Mouse (Mus musculus): ENCODE measurements around the gene Syt12. TPM values are rescaled to one million over a fixed set of nuclear protein-coding genes. Genes with fewer than 3 reads are reported as not detected.
A peak's percentile ranks its signal among the peaks of the same experiment; 100 is the strongest.

Syt12 gene
- polyA plus RNA-seq, 1 experiment from 2014 or later = 0.19 TPM

GRCm38 (mm10) chr19:4480041-4480440 is 2.8 kb upstream of the Syt12 start:
- no peaks in the 10 kb centered on the region for H3K9me3 ChIP-seq (ENCODE audit: low read length)
- H3K27ac ChIP-seq (ENCODE audit: low read depth) = no peak overlapping the region
- H3K4me3 ChIP-seq (ENCODE audit: low read depth, low read length) = no peak overlapping the region
- no peak for DNase-seq
- no peak for ATAC-seq
- H3K4me1 ChIP-seq (ENCODE audit: insufficient read depth) = peaks cover 11% of the 10 kb centered on the region
- TF ChIP-seq EP300 (IDR thresholded peaks at IDR 0.05; ENCODE audit: low read depth) = no peak
- no peak for TF ChIP-seq CTCF (IDR thresholded peaks at IDR 0.05; ENCODE audit: low read depth)
- no peaks in the 10 kb centered on the region for H3K36me3 ChIP-seq (replicated peaks; ENCODE audit: insufficient read depth, low read length)
- H3K4me2 ChIP-seq (ENCODE audit: low read depth, low read length) = no peak overlapping the region
- H3K9ac ChIP-seq (replicated peaks) = no peak overlapping the region
- WGBS (ENCODE audit: insufficient replicate concordance) = 87% methylated on average over 2 of the region's 2 CpGs
- peaks cover 28% of the 10 kb centered on the region for H3K27me3 ChIP-seq (ENCODE audit: insufficient read depth, low read length)

- H3K36me3 ChIP-seq (replicated peaks; ENCODE audit: insufficient read depth, low read length) = no peaks in the 10 kb centered on the region
- H3K9me3 ChIP-seq (ENCODE audit: low read length) = no peaks in the 10 kb centered on the region
- H3K27me3 ChIP-seq (ENCODE audit: insufficient read depth, low read length) = peaks cover 28% of the 10 kb centered on the region
- peak; percentile 49 for TF ChIP-seq CTCF (IDR thresholded peaks at IDR 0.05; ENCODE audit: low read depth)
- no peak for TF ChIP-seq EP300 (IDR thresholded peaks at IDR 0.05; ENCODE audit: low read depth)
- DNase-seq (no peak), ATAC-seq (0 out of 2 replicates have a peak, but pooled peaks have one; percentile 5)
- no peak overlapping the region; the same call in 1 of the 2 replicates for H3K9ac ChIP-seq (replicated peaks)
- H3K4me1 ChIP-seq (ENCODE audit: insufficient read depth) = peaks cover 11% of the 10 kb centered on the region
- H3K4me2 ChIP-seq (ENCODE audit: low read depth, low read length) = no peak overlapping the region
- H3K27ac ChIP-seq (ENCODE audit: low read depth) = no peak overlapping the region
- 20% methylated on average over 1 of the region's 1 CpGs for WGBS (ENCODE audit: insufficient replicate concordance)
- H3K4me3 ChIP-seq (ENCODE audit: low read depth, low read length) = no peak overlapping the region
Measured at GRCm38 (mm10) chr19:4478190-4478516, 906 bp upstream of the Syt12 start.

- Histone ChIP-seq H3K9me3 (ENCODE audit: low read length) (no peaks in the 10 kb centered on the region), H3K4me3 (ENCODE audit: low read depth, low read length) (peak overlapping the region; percentile 40), H3K27ac (ENCODE audit: low read depth) (no peak overlapping the region), H3K4me1 (ENCODE audit: insufficient read depth) (peaks cover 11% of the 10 kb centered on the region), H3K4me2 (ENCODE audit: low read depth, low read length) (peak overlapping the region; percentile 75), H3K9ac (replicated peaks) (peak overlapping the region; percentile 63), H3K36me3 (replicated peaks; ENCODE audit: insufficient read depth, low read length) (no peaks in the 10 kb centered on the region), H3K27me3 (ENCODE audit: insufficient read depth, low read length) (peaks cover 30% of the 10 kb centered on the region)
- TF ChIP-seq EP300 (IDR thresholded peaks at IDR 0.05; ENCODE audit: low read depth) (no peak), CTCF (IDR thresholded peaks at IDR 0.05; ENCODE audit: low read depth) (no peak)
- WGBS (ENCODE audit: insufficient replicate concordance) = under 1% methylated on average over 64 of the region's 70 CpGs
- DNase-seq (peak; percentile 40), ATAC-seq (peak; percentile 69)
Measured at GRCm38 (mm10) chr19:4476601-4477257, 518 bp downstream of the Syt12 start.

GRCm38 (mm10) chr19:4475224-4475925 is 1.9 kb downstream of the Syt12 start:
- no peak for ATAC-seq
- H3K9me3 ChIP-seq (ENCODE audit: low read length) = no peaks in the 10 kb centered on the region
- H3K4me2 ChIP-seq (ENCODE audit: low read depth, low read length) = no peak overlapping the region
- no peak overlapping the region for H3K27ac ChIP-seq (ENCODE audit: low read depth)
- no peaks in the 10 kb centered on the region for H3K36me3 ChIP-seq (replicated peaks; ENCODE audit: insufficient read depth, low read length)
- peaks cover 30% of the 10 kb centered on the region for H3K27me3 ChIP-seq (ENCODE audit: insufficient read depth, low read length)
- H3K4me1 ChIP-seq (ENCODE audit: insufficient read depth) = peaks cover 11% of the 10 kb centered on the region
- no peak for DNase-seq
- WGBS (ENCODE audit: insufficient replicate concordance) = 70% methylated on average over 11 of the region's 11 CpGs
- TF ChIP-seq EP300 (IDR thresholded peaks at IDR 0.05; ENCODE audit: low read depth) = no peak
- TF ChIP-seq CTCF (IDR thresholded peaks at IDR 0.05; ENCODE audit: low read depth) = no peak
- no peak overlapping the region for H3K9ac ChIP-seq (replicated peaks)
- no peak overlapping the region for H3K4me3 ChIP-seq (ENCODE audit: low read depth, low read length)

- H3K36me3 ChIP-seq (replicated peaks; ENCODE audit: insufficient read depth, low read length) = no peaks in the 10 kb centered on the region
- no peak overlapping the region for H3K4me2 ChIP-seq (ENCODE audit: low read depth, low read length)
- H3K9me3 ChIP-seq (ENCODE audit: low read length) = no peaks in the 10 kb centered on the region
- no peak for DNase-seq
- no peak overlapping the region for H3K4me3 ChIP-seq (ENCODE audit: low read depth, low read length)
- no peak for ATAC-seq
- H3K27me3 ChIP-seq (ENCODE audit: insufficient read depth, low read length) = peaks cover 30% of the 10 kb centered on the region
- peaks cover 11% of the 10 kb centered on the region for H3K4me1 ChIP-seq (ENCODE audit: insufficient read depth)
- H3K27ac ChIP-seq (ENCODE audit: low read depth) = no peak overlapping the region
- no peak overlapping the region for H3K9ac ChIP-seq (replicated peaks)
- TF ChIP-seq EP300 (IDR thresholded peaks at IDR 0.05; ENCODE audit: low read depth) (no peak), CTCF (IDR thresholded peaks at IDR 0.05; ENCODE audit: low read depth) (no peak)
- 53% methylated on average over 3 of the region's 3 CpGs for WGBS (ENCODE audit: insufficient replicate concordance)
Measured at GRCm38 (mm10) chr19:4474739-4475138, 2.5 kb downstream of the Syt12 start.

- peaks cover 30% of the 10 kb centered on the region for H3K27me3 ChIP-seq (ENCODE audit: insufficient read depth, low read length)
- H3K4me2 ChIP-seq (ENCODE audit: low read depth, low read length) = no peak overlapping the region
- H3K9me3 ChIP-seq (ENCODE audit: low read length) = no peaks in the 10 kb centered on the region
- DNase-seq = no peak
- ATAC-seq = no peak
- 74% methylated on average over 5 of the region's 5 CpGs for WGBS (ENCODE audit: insufficient replicate concordance)
- H3K9ac ChIP-seq (replicated peaks) = no peak overlapping the region
- H3K4me3 ChIP-seq (ENCODE audit: low read depth, low read length) = no peak overlapping the region
- TF ChIP-seq CTCF (IDR thresholded peaks at IDR 0.05; ENCODE audit: low read depth) (no peak), EP300 (IDR thresholded peaks at IDR 0.05; ENCODE audit: low read depth) (no peak)
- no peak overlapping the region for H3K27ac ChIP-seq (ENCODE audit: low read depth)
- H3K36me3 ChIP-seq (replicated peaks; ENCODE audit: insufficient read depth, low read length) = no peaks in the 10 kb centered on the region
- H3K4me1 ChIP-seq (ENCODE audit: insufficient read depth) = peaks cover 11% of the 10 kb centered on the region
Measured at GRCm38 (mm10) chr19:4473549-4473948, 3.7 kb downstream of the Syt12 start.

Measured in liver, postnatal 0 days (tissue).